Mouse (Mus musculus) gastrocnemius, postnatal 4 days (tissue): ENCODE measurements around the gene Ino80b. TPM values are rescaled to one million over a fixed set of nuclear protein-coding genes. Genes with fewer than 3 reads are reported as not detected.
"Not testable (repeated sequence)": the region's sequence is repeated elsewhere in the genome, so short reads cannot be mapped to it uniquely, and the experiment has no call there.

ENCODE experiments used
- DNase-seq, 2 experiments: peaks; one replicate each; pipeline ENCODE4 v3.0.0; 2021 to 2022; ENCODE audit warnings: low spot score in 2 of 2, mixed read lengths in 2 of 2
- long read RNA-seq, 2 experiments: library from polyadenylated mRNA; stranded (forward); transcript quantifications; one replicate each; pipeline ENCODE4 v2.0.0; 2021
- total RNA-seq, 2 experiments: library from RNA; stranded (reverse); gene quantifications; 2 replicates each; pipeline ENCODE4 v1.2.3; 2021

Gene Ino80b
- total RNA-seq, result 10 to 100 TPM; 18.6 to 20.6 TPM
- long read RNA-seq, experiment 1, transcript Ino80b-202 (5 exons, 1,503 nt), result major isoform, 19 of 21 reads
- long read RNA-seq, experiment 1, partial matches to known transcripts, result 0 of 21 reads
- long read RNA-seq, experiment 1, other reads (novel, unspliced or antisense), result 2 of 21 reads
- long read RNA-seq, experiment 2, transcript Ino80b-202 (5 exons, 1,503 nt), result major isoform, 16 of 16 reads
- long read RNA-seq, experiment 2, partial matches to known transcripts, result 0 of 16 reads
- long read RNA-seq, experiment 2, other reads (novel, unspliced or antisense), result 0 of 16 reads

DNA sequence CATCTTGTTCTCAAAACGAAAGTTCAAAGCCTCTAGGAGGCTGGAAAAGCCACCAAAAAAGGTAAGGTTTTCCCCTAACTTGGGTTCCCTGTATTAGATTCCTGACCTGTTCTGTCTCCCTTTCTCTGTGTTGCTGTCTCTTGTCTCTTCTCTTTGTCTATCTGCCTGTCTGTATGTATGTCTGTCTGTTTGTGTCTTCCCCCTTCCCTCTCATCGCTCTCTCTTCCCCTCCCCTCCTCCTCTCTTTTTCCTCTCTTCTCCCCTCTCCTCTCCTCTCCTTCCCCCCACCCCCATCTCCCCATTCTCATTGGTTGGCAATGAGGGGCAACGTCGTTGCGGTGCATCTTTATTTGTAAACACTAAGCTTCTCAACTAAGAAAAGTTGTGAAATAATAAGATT lies at the start of gene Ino80b:
Ino80b (minus strand) TSS at position 101 of the 400 bp plus-strand sequence.
- DNase-seq, result no peak

DNA sequence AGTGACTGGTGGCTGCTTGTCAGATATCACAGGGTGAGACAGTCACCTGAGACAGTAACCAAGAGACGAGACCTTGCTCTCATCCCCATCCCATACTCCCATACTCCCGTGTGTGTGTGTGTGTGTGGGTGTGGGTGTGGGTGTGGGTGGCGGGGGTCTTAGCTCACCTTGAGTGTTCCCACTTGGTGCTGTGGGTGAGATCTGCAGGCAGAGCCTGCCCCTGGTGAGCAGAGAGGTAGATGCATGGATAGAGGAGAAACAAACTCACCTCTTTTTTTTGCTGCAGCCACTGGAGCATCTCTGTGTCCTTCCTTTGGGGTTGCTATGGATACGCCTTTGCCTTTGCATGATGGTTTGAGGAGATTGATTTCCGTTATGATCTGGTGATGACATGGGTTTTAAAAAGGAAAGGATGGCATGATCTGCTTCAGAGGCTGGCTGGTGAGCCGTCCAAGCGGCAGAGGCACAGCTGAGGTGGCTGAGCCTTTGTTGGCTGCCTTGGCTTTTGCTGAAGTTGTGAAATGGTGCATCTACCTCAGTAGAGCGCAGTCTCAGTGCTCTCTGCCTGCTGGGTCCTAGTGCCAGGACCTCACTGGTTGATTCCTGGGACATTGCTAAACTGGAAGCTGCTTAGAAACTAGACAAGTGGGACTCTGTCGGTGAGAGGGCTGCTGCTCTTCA lies 47.1 kb upstream of the Ino80b start:
- DNase-seq, result no peak

DNA sequence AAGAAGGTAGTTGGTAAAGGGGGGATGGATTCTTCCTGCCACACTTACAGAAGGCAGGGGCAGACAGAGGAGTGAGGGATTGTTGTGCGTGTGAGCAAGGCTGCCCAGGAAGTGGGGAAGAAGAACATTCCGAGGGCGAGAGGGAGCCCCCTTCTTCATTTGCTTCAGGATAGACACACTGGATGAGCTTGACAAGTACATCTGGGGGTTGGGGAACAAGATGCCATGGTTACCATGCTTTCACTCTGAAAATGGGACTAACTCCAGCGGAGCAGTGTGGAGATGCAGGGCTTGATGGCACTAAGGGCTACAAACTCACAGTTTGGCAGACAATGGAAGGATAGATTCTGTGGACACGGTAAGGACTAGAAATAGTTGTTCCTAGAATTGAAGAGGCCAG lies 45.8 kb upstream of the Ino80b start:
- no peak for DNase-seq

DNA sequence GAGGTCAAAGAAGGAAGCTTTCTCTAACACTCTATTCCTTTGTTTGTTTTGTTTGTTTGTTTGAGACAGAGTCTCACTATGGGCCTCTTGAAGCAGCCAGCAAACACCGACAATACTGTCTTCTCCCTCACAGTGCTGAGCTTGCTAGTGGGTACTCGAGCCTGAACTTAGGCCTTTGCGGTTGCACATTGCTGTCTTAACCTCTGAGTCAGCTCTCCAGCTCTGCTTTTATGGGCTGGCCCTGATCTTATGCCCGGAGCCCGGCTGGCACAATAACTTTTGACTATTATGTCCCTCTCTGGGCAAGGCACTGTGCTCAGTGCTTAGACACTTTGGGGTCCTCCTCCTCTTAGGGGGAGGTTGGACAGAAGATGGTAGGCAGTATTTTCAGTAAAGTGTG lies 44.6 kb upstream of the Ino80b start:
- DNase-seq, result no peak

DNA sequence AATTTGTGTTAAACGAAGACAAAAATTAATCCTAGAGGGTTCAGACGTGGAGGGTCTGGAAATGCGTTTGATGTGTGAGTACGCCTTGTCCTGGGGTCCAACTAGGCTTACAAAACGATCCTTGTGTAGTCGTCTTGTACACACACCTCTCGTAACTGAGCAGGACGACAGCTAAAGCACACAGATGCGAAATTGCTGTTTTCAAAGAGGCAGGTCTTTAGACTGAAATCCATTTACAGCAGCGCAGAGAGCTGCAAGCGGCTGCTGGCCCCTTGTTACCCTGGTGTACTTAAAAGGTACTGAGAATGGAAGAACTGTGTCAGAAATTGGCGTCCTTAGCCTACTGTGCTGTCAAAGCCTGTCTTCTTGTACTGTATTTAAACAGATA lies 41.0 kb upstream of the Ino80b start:
- DNase-seq, result no peak

DNA sequence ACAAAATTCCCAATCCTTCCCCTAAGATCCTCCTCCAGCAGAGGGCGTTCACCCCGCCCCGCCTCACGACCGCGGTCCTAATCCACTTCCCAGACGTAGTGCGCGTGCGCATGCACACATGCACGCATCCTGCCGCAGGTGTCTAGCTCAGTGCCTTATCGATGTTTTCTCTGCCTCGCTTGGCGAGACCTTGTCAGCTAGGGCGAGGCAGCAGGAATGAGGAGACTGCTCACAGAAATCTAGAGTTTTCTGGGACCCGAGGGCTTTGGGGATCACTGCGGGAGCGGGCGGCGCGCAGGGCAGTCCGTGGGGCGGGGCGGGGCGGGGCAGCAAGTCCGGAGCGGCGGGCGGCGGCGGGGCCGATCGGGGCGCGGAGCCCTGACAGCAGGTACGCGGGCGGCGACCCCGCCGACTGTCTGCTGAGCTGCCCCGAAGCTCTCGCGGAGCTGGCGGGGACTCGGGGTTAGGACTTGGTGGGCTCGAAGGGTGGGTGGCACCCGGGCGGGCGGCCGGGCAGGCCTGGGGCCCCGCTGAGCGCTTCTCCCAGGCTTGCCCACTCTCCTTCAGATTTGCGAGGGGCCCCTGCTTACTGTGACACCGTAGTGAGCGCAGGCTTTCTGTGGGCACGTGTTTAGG lies 40.5 kb upstream of the Ino80b start, which contains the start of gene Dctn1:
Dctn1 (plus strand) TSS at position 314 of the 636 bp plus-strand sequence.
- peak; percentile 92 to 97 for DNase-seq

DNA sequence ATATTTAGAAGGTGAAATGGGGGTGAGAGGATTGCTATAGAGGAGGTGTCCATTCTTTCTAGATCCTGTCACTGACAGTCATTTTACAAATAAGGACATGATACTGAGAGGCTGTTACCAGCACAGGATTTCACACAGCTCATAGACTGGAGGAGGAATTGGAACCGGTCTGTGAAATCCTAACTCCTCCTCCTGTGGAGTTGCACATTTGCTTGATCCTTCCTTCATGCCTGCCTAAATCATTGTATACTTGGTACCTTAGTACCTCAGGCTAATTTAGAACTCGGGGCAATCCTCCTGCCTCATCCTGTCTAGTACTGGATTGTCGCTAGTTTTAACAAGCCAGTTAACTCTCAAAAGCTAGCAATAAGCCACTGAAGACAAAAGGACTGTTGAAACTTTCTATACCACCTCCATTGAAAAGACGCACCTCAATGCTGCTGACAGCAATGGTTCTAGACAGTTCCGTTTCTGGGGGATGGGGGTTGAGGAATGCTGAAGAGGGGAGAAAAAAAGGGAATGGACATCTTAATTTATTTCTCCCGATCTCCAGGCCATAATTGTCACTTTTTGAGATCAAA lies 39.9 kb upstream of the Ino80b start:
- DNase-seq, result no peak

DNA sequence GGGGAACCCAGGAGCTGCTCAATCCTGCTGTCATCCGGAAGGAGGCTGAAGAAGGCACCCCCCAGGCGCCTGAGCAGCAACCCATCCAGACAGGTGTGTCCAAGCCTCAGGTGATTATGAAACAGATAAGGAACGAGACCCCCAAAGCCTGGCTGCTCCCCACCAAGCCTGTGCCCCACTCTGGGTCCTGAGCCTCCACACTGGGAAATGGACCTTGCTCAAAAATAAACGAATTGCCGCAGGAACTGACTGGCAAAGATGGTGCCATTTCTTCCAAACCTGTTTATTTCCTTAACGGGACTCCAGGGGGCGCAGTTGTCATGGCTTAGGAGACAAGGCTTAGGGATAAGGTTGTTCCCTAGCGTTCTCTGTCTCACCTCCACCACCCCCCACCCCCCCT lies 37.5 kb upstream of the Ino80b start:
- peak in 1 of 2 experiments; percentile 52 for DNase-seq

DNA sequence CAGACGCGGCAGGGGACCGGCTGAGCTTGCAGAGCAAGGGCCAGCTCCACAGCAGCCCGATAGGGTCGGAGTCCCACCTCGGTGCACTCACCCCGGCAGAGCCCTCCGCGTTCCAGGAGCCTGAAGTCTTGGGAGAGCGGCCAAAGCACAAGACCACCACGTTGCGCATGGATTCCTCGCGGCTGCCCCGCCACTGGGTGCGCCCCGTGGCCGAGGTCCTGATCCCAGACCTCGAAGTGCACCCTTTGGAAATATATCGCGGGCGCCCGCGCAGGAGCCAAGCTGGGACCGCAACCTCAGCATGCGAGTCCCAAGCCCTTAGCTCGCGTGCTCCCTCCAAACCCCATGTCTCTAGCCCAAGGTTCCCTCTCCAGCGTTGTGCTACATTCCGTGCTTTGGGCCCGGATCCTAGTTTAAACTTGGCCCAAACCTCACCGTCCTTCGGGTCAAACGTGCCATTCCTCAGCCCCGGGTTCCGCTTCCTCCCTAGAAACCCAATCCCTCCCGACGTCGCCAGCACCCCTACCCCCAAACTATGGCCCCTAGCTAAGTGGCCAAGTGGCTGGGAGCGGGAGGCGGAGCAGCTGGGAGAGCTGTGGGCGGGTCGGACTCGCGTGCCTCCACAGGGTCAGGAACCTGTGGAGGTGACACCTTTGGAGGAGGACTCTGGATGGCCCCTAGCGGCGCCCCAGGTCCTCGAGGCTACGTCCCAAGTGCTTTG lies 36.9 kb upstream of the Ino80b start:
- DNase-seq, result peak in 1 of 2 experiments; percentile 47

DNA sequence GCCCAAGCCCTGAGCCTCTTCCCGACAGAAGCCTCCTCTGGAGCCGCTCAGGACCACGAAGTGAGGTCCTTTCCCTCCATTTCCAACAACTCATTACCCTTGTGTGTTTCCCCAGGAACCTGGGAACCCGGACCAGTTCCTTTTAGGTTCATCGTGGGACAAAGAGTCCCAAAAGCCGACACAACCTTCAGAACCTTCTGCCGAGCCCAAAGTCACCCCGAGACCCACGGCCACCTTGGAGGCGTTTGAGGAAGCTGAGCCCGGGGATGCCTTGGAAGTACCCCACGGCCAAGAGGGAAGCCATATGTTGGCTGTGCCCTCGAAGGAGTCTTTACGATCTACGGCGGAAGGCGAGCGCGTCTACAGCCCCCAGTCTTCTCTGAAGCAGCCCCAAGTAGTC lies 36.2 kb upstream of the Ino80b start:
- DNase-seq, result no peak

DNA sequence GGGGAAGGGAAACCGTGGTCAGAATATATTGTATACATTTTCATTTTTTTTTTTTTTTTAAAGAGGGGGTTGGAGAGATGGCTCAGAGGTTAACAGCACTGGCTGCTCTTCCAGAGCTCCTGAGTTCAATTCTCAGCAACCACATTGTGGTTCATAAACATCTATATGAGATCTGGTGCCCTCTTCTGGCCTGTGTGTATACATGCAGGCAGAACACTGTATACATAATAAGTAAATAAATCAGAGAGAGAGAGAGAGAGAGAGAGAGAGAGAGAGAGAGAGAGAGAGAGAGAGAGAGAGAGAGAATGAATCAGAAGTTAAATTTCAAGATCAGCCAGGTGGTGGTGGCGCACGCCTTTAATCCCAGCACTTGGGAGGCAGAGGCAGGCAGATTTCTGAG lies 34.2 kb upstream of the Ino80b start:
- not testable (repeated sequence) for DNase-seq

DNA sequence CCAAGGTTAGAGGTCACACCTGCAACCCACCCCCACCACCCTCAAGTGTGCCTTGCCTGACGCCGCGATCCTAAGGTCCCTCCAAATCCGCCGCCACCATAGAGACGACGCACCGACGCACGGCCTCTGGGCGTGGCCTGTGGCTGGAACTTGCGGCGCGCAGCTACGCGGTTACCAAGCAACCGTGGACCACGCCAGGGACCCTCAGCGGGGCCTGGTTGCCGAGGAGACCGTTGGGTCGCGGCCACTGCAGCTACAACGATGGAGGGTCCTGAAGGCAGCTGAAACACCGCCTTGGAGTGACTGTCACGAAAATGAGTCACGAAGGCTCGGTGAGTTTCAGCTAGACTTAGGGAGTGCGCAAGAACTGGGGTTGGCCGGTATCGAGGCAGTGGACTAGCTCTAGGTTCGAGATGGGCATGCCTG lies 31.0 kb upstream of the Ino80b start, which contains the start of the genes Wdr54 and 1700003E16Rik:
Wdr54 (minus strand) TSS at position 139 of the 426 bp plus-strand sequence.
1700003E16Rik (plus strand) TSS at position 146 of the 426 bp plus-strand sequence.
- peak in 1 of 2 experiments; percentile 60 for DNase-seq

DNA sequence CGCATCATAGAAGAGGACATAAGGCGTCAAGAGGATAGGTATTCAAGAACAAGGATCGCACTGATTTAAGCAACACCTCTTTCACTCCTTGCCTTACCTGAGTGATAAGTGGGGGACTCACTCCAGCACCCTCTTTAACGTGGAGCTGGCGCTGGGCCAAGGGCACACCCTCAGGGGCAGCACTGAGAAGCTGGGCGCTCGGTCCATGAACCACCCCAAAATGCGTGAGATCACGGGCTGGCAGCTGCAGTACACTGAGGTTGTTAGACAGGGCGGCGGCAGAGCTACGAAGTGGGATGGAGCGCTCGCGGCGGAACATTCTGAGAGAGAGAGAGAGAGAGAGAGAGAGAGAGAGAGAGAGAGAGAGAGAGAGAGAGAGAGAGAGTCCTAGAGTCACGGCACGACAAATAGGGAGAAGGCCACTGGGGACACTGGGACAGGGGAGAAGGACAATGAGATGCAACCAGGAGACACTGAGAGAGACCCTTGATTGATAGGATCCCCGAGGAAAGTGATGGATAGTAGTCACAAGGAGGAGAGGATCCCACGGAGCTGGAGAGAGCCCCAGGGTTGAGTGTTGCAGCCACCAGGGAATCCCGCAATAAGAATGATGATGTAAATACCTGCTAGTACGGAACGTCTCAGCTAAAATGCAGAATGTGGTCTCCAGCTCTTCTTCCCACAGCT lies 30.5 kb upstream of the Ino80b start:
- peak in 1 of 2 experiments; percentile 45 for DNase-seq

DNA sequence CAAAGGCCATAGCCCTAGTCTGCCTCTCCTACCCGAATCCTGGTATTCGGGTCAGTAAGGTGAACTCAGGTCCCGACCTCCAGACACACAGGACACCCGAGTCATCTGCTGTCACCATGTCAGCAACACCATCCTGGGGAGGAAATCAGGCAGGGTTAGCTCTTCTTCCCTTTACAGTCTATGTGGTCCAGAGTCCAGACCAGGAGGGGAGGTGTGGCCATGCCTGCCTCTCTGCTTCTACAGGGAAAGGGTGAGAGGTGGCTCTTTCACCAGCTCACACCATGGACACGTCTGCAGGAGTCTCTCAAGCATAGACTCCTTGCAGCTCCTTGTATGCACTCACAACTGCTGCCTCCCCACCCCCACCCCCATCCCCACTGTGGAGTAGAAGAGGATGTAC lies 28.3 kb upstream of the Ino80b start:
- no peak for DNase-seq

DNA sequence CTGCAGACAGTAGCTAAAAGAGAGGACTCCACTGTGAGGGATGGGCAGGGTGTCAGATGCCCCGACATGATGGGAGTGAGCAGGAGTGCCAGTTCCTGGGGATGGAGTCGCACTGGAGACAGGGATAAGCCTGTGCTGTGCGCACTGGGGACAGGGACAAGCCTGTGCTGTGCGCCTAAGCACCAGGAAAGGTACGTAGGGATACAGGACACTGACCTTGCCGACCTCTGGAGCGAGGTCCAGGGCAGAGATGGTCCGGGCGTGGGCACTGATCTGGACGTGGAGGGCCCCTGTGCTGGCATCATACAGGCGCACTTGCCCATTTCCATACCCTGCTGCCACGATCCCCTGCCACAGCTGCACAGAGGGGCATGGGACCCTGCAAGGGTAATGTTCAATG lies 27.8 kb upstream of the Ino80b start:
- DNase-seq, result no peak

DNA sequence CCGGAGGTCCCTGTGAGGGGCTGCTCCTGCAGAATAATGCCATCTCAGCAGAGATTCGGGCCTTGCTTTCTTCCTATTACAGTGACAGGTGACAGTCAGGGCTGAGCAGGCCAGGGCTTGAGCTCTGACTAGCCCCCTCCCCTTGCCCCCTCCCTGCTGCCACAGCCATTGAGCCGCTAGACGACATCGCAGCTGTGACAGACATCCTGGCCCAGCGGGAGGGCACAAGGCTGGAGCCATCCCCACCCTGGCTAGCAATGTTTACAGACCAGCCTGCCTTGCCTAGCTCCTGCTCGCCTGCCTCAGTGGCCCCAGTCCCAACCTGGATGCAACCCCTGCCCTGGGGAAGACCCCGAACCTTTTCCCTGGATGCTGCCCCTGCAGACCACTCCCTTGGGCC lies 26.5 kb upstream of the Ino80b start:
- DNase-seq, result no peak

DNA sequence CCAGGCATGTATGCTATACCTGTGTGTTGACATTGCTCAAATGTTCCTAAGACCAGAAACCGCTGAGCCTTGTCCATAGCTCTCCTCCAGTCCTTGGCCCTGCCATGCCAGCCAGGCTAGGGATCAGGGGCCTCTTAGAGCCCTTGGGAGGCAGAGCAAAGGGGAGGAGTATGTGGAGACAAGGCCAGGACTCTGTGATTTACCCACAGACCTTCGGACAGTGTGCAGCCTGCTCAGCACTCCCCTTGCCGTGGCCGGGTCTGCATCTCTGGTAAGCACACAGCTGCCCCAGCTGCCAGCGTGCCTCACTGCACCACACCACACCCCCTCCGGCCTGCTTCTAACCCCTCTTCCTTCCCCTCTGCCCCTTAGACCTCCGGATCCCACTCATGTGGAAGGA lies 22.0 kb upstream of the Ino80b start:
- DNase-seq, result no peak

DNA sequence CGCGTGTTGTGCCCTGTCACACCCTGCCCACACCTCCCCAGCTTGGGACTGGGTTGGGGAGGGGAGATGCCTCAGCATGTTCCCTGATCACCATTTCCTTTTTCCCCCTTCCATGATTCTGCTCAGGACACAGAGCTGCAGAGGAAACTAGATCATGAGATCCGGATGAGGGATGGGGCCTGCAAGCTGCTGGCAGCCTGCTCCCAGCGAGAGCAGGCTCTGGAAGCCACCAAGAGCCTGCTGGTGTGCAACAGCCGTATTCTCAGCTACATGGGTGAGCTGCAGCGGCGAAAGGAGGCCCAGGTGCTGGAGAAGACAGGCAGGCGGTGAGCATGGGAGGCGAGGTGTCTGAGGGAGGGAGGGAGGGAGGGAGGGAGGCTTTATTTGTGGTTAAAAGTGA lies 20.6 kb upstream of the Ino80b start:
- no peak for DNase-seq

DNA sequence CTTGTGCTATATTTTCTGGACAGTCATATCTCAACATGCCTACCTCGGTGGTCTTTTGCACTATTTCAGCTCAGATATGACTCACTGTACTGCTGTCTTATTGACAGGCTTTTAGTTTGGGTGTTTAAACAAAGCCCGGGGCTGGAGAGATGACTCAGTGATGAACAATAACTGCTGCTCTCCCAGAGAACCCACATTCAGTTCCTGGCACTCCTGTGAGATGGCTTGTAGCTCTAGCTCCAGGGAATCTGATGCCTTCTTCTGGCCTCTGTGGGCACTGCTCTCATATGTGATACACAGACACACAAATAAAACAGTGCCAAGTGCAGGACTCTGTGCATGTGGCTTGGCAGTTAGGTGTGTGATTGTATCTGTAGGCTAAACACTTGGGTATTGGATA lies 20.0 kb upstream of the Ino80b start:
- DNase-seq, result no peak

DNA sequence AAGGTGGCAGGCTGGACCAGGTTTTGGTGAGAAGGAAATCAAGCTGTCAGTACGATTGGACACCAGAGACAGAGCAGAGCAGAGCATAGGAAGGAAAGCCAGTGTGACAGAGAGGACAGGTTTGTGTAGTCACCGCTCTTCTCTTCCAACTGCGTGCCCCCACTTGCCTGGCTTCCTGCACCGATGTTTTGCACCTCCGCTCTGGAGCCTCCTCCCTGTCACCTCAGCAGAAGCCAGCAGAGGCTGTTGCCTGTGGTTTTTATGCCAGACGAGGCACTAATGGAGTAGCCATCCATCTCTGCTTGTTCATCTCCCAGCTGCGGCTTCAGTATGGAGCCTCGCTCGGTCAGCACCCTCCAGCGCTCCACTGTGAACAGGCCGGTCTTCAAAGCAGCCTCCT lies 17.7 kb upstream of the Ino80b start:
- no peak for DNase-seq
